Mouse (Mus musculus): ENCODE results near the gene Ptpn22. TPM values are rescaled to one million over a fixed set of nuclear protein-coding genes. Genes with fewer than 3 reads are reported as not detected.

Ptpn22 gene
- polyA plus RNA-seq, 1 experiment from 2014 or later = 0.96 TPM

DNA sequence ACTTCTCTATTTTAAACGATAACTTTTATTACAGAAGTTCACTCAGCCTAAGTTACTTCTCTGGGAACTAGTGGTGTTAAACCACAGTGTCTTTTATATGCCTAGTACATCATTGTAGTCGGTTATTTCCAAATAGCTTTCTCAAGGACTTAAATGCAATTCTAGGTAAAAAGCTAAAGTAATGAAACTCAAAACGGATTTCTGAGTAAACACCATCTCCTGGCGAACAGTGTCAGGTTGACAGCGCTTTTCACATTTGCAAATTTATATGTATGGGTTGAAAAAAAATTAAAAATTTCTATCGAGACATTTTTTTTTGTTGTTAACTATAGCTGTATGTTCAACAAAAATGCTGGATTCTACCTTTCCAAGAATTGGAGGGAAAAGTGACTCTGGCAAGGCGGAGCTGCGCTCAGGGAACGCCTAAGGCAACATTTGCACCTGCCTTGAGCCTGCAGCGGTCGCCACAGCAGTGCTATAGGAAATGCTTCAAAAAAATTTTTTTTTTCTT is 53.9 kb downstream of the Ptpn22 start:
- Histone ChIP-seq H3K27ac (replicated peaks; ENCODE audit: low read depth, low read length) (peak overlapping the region; percentile 92), H3K9me3 (ENCODE audit: control insufficient read depth, low read length) (no peaks in the 10 kb centered on the region), H3K36me3 (ENCODE audit: control insufficient read depth, insufficient read depth, low read length) (no peaks in the 10 kb centered on the region), H3K9ac (ENCODE audit: low read depth, low read length) (peak overlapping the region; percentile 96), H3K4me3 (ENCODE audit: low read depth, low read length) (peak overlapping the region; percentile 96), H3K4me2 (ENCODE audit: low read depth, low read length) (peak overlapping the region; percentile 74), H3K27me3 (replicated peaks; ENCODE audit: control insufficient read depth, insufficient read depth, low read length) (no peaks in the 10 kb centered on the region), H3K4me1 (ENCODE audit: control insufficient read depth, insufficient read depth, low read length) (peaks cover 14% of the 10 kb centered on the region)
- 6% methylated on average over 11 of the region's 11 CpGs for WGBS
- DNase-seq (ENCODE audit: low spot score) = peak; percentile 47
- ATAC-seq (ENCODE audit: low read depth) = no peak

DNA sequence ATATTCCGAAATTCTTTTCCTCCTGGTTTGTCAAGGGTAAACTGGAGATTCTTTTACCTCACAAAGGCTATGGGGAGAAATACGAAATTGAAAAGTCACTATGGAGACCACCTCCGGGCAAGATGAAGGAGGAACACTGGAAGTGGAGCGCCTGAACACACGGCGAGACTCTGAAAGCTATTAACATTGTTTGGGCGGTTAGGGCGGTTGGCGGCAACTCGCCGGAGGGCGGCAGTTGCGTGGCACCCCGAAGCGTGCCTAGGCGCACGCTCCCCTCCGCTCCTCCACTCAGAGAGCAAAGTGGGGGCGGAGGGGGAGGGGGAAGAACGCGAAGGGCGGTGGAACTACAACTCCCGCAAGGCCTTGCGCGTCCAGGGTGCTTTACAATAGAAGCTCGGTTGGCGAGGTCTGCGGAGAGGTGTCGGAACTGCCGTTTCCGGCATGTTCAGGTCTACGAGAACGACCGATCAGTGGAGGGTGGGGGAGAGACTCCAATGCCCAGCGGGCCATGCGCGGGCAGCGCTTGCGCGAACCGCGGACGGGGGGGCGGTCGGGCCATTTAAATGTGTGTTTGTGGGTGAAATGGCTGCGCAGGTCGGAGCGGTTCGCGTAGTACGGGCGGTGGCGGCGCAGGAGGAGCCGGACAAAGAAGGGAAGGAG is 54.5 kb downstream of the Ptpn22 start, which contains the start of gene Rsbn1:
TSS of gene Rsbn1 (plus strand) at position 111 of the 660 bp plus-strand sequence.
- H3K9me3 ChIP-seq (ENCODE audit: control insufficient read depth, low read length) = no peaks in the 10 kb centered on the region
- H3K4me1 ChIP-seq (ENCODE audit: control insufficient read depth, insufficient read depth, low read length) = peaks cover 14% of the 10 kb centered on the region
- no peaks in the 10 kb centered on the region for H3K36me3 ChIP-seq (ENCODE audit: control insufficient read depth, insufficient read depth, low read length)
- under 1% methylated on average over 43 of the region's 55 CpGs for WGBS
- ATAC-seq (ENCODE audit: low read depth) (peak; percentile 100), DNase-seq (ENCODE audit: low spot score) (peak; percentile 100)
- peak within 1 kb of the TSS; percentile 96 for H3K4me3 ChIP-seq (ENCODE audit: low read depth, low read length)
- no peaks in the 10 kb centered on the region for H3K27me3 ChIP-seq (replicated peaks; ENCODE audit: control insufficient read depth, insufficient read depth, low read length)
- peak within 1 kb of the TSS; percentile 92 for H3K27ac ChIP-seq (replicated peaks; ENCODE audit: low read depth, low read length)
- H3K4me2 ChIP-seq (ENCODE audit: low read depth, low read length) = peak within 1 kb of the TSS; percentile 75
- H3K9ac ChIP-seq (ENCODE audit: low read depth, low read length) = peak within 1 kb of the TSS; percentile 96

DNA sequence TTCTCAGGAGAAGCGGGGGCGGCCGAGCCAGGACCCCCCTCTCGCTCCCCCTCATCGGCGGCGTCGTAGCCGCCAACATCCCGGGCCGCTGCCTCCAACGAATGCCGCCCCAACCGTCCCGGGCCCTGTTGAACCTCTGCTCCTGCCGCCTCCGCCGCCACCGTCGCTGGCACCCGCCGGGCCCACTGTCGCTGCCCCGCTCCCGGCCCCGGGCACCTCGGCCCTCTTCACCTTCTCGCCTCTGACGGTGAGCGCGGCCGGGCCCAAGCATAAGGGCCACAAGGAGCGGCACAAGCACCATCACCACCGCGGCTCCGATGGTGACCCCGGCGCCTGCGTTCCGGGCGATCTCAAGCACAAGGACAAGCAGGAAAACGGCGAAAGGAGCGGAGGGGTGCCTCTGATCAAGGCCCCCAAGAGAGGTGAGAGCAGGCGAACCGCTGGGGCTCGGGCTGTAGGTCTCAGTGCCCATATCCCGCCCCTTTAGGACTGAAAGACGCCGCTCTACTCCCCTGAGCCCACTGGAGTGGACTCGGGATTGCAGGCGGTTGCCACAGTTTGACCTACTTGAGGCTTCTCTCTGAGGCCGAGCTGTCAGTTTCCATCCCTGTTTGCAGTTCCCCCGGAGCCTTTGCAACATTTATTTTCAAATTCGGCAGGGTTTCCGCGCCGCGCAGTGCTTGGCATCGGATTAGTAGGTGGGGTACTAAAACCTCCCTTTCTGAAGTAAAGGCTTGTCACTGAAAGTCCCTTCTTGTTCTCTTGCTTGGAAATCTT is 55.3 kb downstream of the Ptpn22 start:
- Histone ChIP-seq H3K9me3 (ENCODE audit: control insufficient read depth, low read length) (no peaks in the 10 kb centered on the region), H3K27ac (replicated peaks; ENCODE audit: low read depth, low read length) (peak overlapping the region; percentile 92), H3K9ac (ENCODE audit: low read depth, low read length) (peak overlapping the region; percentile 96), H3K36me3 (ENCODE audit: control insufficient read depth, insufficient read depth, low read length) (no peaks in the 10 kb centered on the region), H3K4me3 (ENCODE audit: low read depth, low read length) (peak overlapping the region; percentile 96), H3K4me2 (ENCODE audit: low read depth, low read length) (peak overlapping the region; percentile 75), H3K27me3 (replicated peaks; ENCODE audit: control insufficient read depth, insufficient read depth, low read length) (no peaks in the 10 kb centered on the region), H3K4me1 (ENCODE audit: control insufficient read depth, insufficient read depth, low read length) (peaks cover 14% of the 10 kb centered on the region)
- ATAC-seq (ENCODE audit: low read depth) (peak; percentile 28), DNase-seq (ENCODE audit: low spot score) (peak; percentile 56)
- under 1% methylated on average over 29 of the region's 60 CpGs for WGBS

DNA sequence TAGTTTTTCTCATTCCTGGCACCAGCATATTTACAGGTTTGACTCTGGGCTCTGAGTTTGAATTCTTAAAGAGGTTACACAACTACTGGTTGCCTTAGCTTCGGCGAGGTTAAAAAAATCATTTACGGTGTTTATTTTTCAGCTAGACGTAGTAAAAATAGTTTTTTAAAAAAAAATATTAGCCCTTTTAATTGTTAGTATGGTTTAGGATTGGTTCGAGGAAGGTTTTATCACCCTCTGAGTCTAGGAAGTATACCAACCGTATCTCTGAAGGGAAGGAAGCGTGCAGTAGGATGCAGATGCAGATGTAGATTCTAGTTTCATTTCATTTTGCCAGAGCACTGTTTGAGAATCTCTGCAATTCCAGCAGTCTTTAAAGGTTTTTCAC is 55.9 kb downstream of the Ptpn22 start:
- Histone ChIP-seq H3K4me2 (ENCODE audit: low read depth, low read length) (peak overlapping the region; percentile 75), H3K36me3 (ENCODE audit: control insufficient read depth, insufficient read depth, low read length) (no peaks in the 10 kb centered on the region), H3K27ac (replicated peaks; ENCODE audit: low read depth, low read length) (peak overlapping the region; percentile 92), H3K27me3 (replicated peaks; ENCODE audit: control insufficient read depth, insufficient read depth, low read length) (no peaks in the 10 kb centered on the region), H3K4me1 (ENCODE audit: control insufficient read depth, insufficient read depth, low read length) (peaks cover 14% of the 10 kb centered on the region), H3K4me3 (ENCODE audit: low read depth, low read length) (peak overlapping the region; percentile 96), H3K9me3 (ENCODE audit: control insufficient read depth, low read length) (no peaks in the 10 kb centered on the region), H3K9ac (ENCODE audit: low read depth, low read length) (peak overlapping the region; percentile 96)
- WGBS = 4% methylated on average over 7 of the region's 7 CpGs
- no peak for DNase-seq (ENCODE audit: low spot score)
- no peak for ATAC-seq (ENCODE audit: low read depth)

DNA sequence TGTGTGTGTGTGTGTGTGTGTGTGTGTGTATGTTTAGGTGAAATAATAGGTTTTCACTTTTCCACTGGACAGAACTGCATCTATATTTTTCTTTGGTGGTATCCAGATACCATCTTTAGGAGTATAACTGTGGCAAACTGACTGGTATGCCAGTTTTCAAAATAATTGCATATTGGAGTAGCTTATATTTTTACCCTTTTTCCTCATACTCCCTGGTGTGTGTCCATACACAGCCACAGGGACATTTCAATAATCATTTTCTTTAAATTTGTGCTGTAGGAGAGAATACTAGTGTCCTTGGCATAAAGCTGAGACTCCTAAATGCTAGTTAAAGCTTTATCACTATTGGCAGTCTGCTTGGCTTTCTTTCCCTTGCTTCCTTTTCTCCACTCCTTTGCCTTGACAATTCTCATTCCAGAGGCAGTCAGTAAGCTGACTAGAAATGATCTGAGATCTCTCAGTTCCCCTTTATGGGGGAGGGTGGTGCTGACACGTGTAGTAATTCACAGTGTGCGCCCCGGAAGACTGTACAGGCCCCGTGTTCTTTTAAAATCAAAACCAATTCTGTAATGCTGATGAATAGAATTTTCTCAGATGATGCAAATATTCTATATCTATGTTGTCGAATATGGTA is 56.7 kb downstream of the Ptpn22 start:
- Histone ChIP-seq H3K27ac (replicated peaks; ENCODE audit: low read depth, low read length) (0 out of 2 replicates have a peak overlapping the region, but pooled peaks have one; percentile 39), H3K9ac (ENCODE audit: low read depth, low read length) (peak overlapping the region; percentile 54)
- 38% methylated on average over 5 of the region's 5 CpGs for WGBS

DNA sequence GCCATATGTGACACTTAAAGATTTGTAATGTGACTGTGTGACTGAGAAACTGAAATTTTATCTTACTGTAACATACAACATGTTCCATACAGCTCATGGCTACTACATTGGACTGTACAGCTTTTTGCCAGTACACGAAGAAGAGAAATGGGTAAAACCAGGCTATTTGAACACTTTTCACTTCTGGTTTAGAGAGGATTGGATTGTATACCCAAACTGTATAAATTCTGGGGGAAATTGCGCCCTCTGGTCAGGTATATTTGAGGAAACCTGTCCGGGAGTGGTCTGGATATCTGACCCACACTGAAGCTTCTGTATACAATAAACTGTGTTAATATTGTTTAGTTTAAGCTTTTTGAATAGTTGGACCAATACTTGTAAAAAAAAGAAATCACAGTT is 57.2 kb downstream of the Ptpn22 start:
- 53% methylated on average over 3 of the region's 3 CpGs for WGBS
- Histone ChIP-seq H3K4me2 (ENCODE audit: low read depth, low read length) (peak overlapping the region; percentile 75), H3K27ac (replicated peaks; ENCODE audit: low read depth, low read length) (no peak overlapping the region), H3K4me3 (ENCODE audit: low read depth, low read length) (peak overlapping the region; percentile 96), H3K27me3 (replicated peaks; ENCODE audit: control insufficient read depth, insufficient read depth, low read length) (no peaks in the 10 kb centered on the region), H3K36me3 (ENCODE audit: control insufficient read depth, insufficient read depth, low read length) (no peaks in the 10 kb centered on the region), H3K4me1 (ENCODE audit: control insufficient read depth, insufficient read depth, low read length) (peaks cover 14% of the 10 kb centered on the region), H3K9me3 (ENCODE audit: control insufficient read depth, low read length) (no peaks in the 10 kb centered on the region), H3K9ac (ENCODE audit: low read depth, low read length) (peak overlapping the region; percentile 54)
- DNase-seq (ENCODE audit: low spot score) (no peak), ATAC-seq (ENCODE audit: low read depth) (no peak)

More for the DNA sequence above, 56.7 kb downstream of the Ptpn22 start:
- Histone ChIP-seq H3K9me3 (ENCODE audit: control insufficient read depth, low read length) (no peaks in the 10 kb centered on the region), H3K36me3 (ENCODE audit: control insufficient read depth, insufficient read depth, low read length) (no peaks in the 10 kb centered on the region), H3K4me3 (ENCODE audit: low read depth, low read length) (peak overlapping the region; percentile 96), H3K4me2 (ENCODE audit: low read depth, low read length) (peak overlapping the region; percentile 75), H3K27me3 (replicated peaks; ENCODE audit: control insufficient read depth, insufficient read depth, low read length) (no peaks in the 10 kb centered on the region), H3K4me1 (ENCODE audit: control insufficient read depth, insufficient read depth, low read length) (peaks cover 14% of the 10 kb centered on the region)
- ATAC-seq (ENCODE audit: low read depth) = no peak
- peak; percentile 28 for DNase-seq (ENCODE audit: low spot score)

DNA sequence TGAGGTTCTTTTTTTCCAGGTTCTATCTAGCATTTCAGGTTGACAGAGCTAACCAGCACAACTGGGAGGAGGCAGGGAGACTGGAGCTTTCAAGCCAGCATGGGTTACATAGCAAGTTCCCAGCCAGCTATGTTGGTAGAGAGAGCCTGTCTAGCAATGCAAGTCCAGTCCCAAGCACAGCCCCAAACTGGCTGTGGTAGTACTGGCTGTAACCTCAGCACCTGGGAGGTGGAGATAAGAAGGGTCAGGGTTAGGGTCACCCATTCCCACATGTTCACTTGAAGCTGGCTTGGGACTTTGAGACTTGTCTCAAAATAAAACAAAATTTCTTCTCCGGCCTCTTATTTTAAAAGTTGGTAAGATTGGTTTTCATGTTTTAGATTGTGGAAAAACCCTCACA is 60.5 kb downstream of the Ptpn22 start:
- 97% methylated on average over 1 of the region's 1 CpGs for WGBS
- H3K4me1 ChIP-seq (ENCODE audit: control insufficient read depth, insufficient read depth, low read length) = peaks cover 16% of the 10 kb centered on the region

DNA sequence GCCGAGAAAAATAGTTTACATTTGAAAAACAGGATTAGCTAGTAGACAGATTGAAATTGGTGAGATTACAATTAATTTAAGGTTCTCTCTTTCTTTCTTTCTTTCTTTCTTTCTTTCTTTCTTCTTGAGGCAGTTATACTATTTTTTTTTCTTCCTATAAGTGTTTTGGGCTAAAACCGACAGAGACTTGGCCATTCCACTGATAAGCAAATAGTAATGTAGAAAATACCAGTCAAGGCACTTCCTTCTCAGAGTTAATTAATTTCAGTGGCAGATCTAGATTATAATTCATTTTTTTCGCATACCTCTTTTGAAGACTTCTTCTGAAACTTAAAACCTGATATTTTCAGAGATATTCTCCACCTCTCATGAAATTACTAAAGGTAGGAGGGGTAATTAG is 65.7 kb downstream of the Ptpn22 start:
- Histone ChIP-seq H3K9me3 (ENCODE audit: control insufficient read depth, low read length) (no peaks in the 10 kb centered on the region), H3K4me3 (ENCODE audit: low read depth, low read length) (no peak overlapping the region), H3K27me3 (replicated peaks; ENCODE audit: control insufficient read depth, insufficient read depth, low read length) (no peaks in the 10 kb centered on the region), H3K4me2 (ENCODE audit: low read depth, low read length) (no peak overlapping the region), H3K4me1 (ENCODE audit: control insufficient read depth, insufficient read depth, low read length) (peaks cover 6% of the 10 kb centered on the region), H3K36me3 (ENCODE audit: control insufficient read depth, insufficient read depth, low read length) (peaks cover 10% of the 10 kb centered on the region; the same call in 1 of the 2 replicates), H3K27ac (replicated peaks; ENCODE audit: low read depth, low read length) (no peak overlapping the region), H3K9ac (ENCODE audit: low read depth, low read length) (no peak overlapping the region)
- WGBS = 75% methylated on average over 3 of the region's 3 CpGs
- no peak for ATAC-seq (ENCODE audit: low read depth)
- DNase-seq (ENCODE audit: low spot score) = no peak

More for the DNA sequence above, 60.5 kb downstream of the Ptpn22 start:
- no peak overlapping the region for H3K27ac ChIP-seq (replicated peaks; ENCODE audit: low read depth, low read length)
- no peak overlapping the region for H3K4me3 ChIP-seq (ENCODE audit: low read depth, low read length)
- no peak overlapping the region for H3K4me2 ChIP-seq (ENCODE audit: low read depth, low read length)
- no peaks in the 10 kb centered on the region for H3K9me3 ChIP-seq (ENCODE audit: control insufficient read depth, low read length)
- no peaks in the 10 kb centered on the region for H3K36me3 ChIP-seq (ENCODE audit: control insufficient read depth, insufficient read depth, low read length)
- ATAC-seq (ENCODE audit: low read depth) (no peak), DNase-seq (ENCODE audit: low spot score) (no peak)
- no peaks in the 10 kb centered on the region for H3K27me3 ChIP-seq (replicated peaks; ENCODE audit: control insufficient read depth, insufficient read depth, low read length)
- H3K9ac ChIP-seq (ENCODE audit: low read depth, low read length) = no peak overlapping the region

Measured in embryonic facial prominence, embryonic 14.5 days (tissue).